Mouse (Mus musculus) cerebellum, postnatal 10 days (tissue): ENCODE data around the gene Dynlrb1.

Experiments
- DNase-seq, 2 experiments: peaks; one replicate each; pipeline ENCODE4 v3.0.0; 2021; ENCODE audit warnings: mixed read lengths in 2 of 2

The Dynlrb1 gene

GRCm38 (mm10) chr2:155283793-155284192 lies 47.5 kb downstream of the Dynlrb1 start:
- DNase-seq, result peak; percentile 74 to 77

- no peak for DNase-seq
Measured at GRCm38 (mm10) chr2:155284647-155285046, 48.3 kb downstream of the Dynlrb1 start.

GRCm38 (mm10) chr2:155285744-155286143 lies 49.4 kb downstream of the Dynlrb1 start:
- no peak for DNase-seq

GRCm38 (mm10) chr2:155287456-155288250 lies 51.3 kb downstream of the Dynlrb1 start:
- DNase-seq, result no peak

GRCm38 (mm10) chr2:155290066-155290465 lies 53.7 kb downstream of the Dynlrb1 start:
- no peak for DNase-seq

- DNase-seq, result peak; percentile 46 to 58
Measured at GRCm38 (mm10) chr2:155293382-155293781, 57.0 kb downstream of the Dynlrb1 start.

- no peak for DNase-seq
Measured at GRCm38 (mm10) chr2:155293946-155294345, 57.6 kb downstream of the Dynlrb1 start.

- no peak for DNase-seq
Measured at GRCm38 (mm10) chr2:155295453-155295852, 59.1 kb downstream of the Dynlrb1 start.

GRCm38 (mm10) chr2:155299563-155299962 lies 63.2 kb downstream of the Dynlrb1 start:
- DNase-seq, result no peak
